Mouse (Mus musculus) brain, embryonic 14.5 days (tissue): ENCODE results near the gene Sdk1.

Experiments
- CTCF ChIP-seq: fragments of 200-500 bp; IDR thresholded peaks from 2 replicates; pipeline ENCODE4 v1.5.1; 2012; ENCODE audit warnings: inconsistent platforms, mild to moderate bottlenecking, moderate library complexity, borderline replicate concordance; ENCODE audit not compliant: insufficient read depth, insufficient read length; ENCODE audit errors: extremely low read depth
- POLR2A ChIP-seq: fragments of 200-500 bp; IDR thresholded peaks from 2 replicates; pipeline ENCODE4 v1.6.1; 2012; ENCODE audit warnings: mild to moderate bottlenecking, inconsistent platforms, borderline replicate concordance; ENCODE audit not compliant: poor library complexity, insufficient read depth, insufficient read length, severe bottlenecking; ENCODE audit errors: extremely low read depth

DNA sequence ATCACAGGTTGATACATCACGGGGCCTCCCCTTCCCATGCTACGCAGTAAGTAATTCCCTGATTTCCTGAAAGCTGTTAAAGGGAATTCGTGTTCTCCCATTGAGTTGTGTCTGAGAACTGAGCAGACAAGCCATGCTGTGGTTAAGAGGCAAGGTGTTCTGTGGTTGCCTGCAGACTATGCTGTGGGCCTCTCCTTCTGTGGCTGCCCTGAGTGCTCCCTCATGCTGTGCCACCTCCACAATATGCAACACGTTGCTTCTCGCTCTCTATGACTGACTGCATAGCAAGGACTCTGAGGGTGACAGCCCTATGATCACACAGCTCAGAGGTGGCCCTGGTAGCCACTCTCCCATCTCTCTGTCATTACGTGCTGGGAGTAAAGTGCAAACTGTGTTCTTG lies 797.9 kb downstream of the Sdk1 start:
- TF ChIP-seq CTCF (no peak), POLR2A (no peak)
